Mouse (Mus musculus) hindbrain, embryonic 12.5 days (tissue): ENCODE measurements around the gene Nploc4. TPM values are rescaled to one million over a fixed set of nuclear protein-coding genes. Genes with fewer than 3 reads are reported as not detected.

Source experiments
- ATAC-seq: fragments of 200-750 bp; cut with Nextera tagmentation; 2 replicates; pipeline ENCODE4 v1.8.0; 2017; ENCODE audit warnings: moderate TSS enrichment; ENCODE audit not compliant: low FRiP score
- H3K27ac ChIP-seq: fragments of 300-500 bp; sonication (generic); 2 replicates; pipeline ENCODE4 v1.5.1; 2016; ENCODE audit warnings: mild to moderate bottlenecking
- H3K27me3 ChIP-seq: fragments of 300-500 bp; sonication (generic); 2 replicates; pipeline ENCODE4 v1.6.1; 2016; ENCODE audit warnings: mild to moderate bottlenecking
- H3K36me3 ChIP-seq: fragments of 300-500 bp; sonication (generic); 2 replicates; pipeline ENCODE4 v1.6.1; 2016; ENCODE audit warnings: mild to moderate bottlenecking
- H3K4me1 ChIP-seq: fragments of 300-500 bp; sonication (generic); 2 replicates; pipeline ENCODE4 v1.6.1; 2016
- H3K4me2 ChIP-seq: fragments of 300-500 bp; sonication (generic); replicated peaks from 2 replicates; pipeline ENCODE4 v1.6.1; 2016; ENCODE audit warnings: mild to moderate bottlenecking
- H3K4me3 ChIP-seq: fragments of 300-500 bp; sonication (generic); 2 replicates; pipeline ENCODE4 v1.5.1; 2016; ENCODE audit warnings: mild to moderate bottlenecking
- H3K9ac ChIP-seq: fragments of 300-500 bp; sonication (generic); 2 replicates; pipeline ENCODE4 v1.6.1; 2016; ENCODE audit warnings: mild to moderate bottlenecking, moderate library complexity
- H3K9me3 ChIP-seq: fragments of 300-500 bp; sonication (generic); replicated peaks from 2 replicates; pipeline ENCODE4 v1.6.1; 2016; ENCODE audit warnings: mild to moderate bottlenecking
- WGBS: fragments of 180-500 bp; shearing (Covaris S2); methylation state at CpG from one replicate; pipeline ENCODE4 v1.1.7; 2016; 5-methylcytosine and 5-hydroxymethylcytosine counted together
- polyA plus RNA-seq: library from polyadenylated mRNA; unstranded; fragments of >200 nt; fragmentation: Nextera tagmentation; extraction: Ambion mirVana; gene quantifications from 2 replicates; pipeline ENCODE4 v1.2.1, GENCODE M21; 2016

The Nploc4 gene
- polyA plus RNA-seq, 1 experiment from 2014 or later = 51.5 TPM

- Histone ChIP-seq H3K4me1 (no peaks in the 10 kb centered on the region), H3K27me3 (no peaks in the 10 kb centered on the region), H3K4me3 (no peak overlapping the region), H3K9me3 (no peaks in the 10 kb centered on the region), H3K9ac (no peak overlapping the region), H3K27ac (no peak overlapping the region), H3K4me2 (no peak overlapping the region), H3K36me3 (peaks cover 62% of the 10 kb centered on the region)
- no peak for ATAC-seq
- 93% methylated on average over 9 of the region's 9 CpGs for WGBS
These were observed 48.9 kb downstream of the Nploc4 start for GRCm38 (mm10) chr11:120388580-120388979.

DNA sequence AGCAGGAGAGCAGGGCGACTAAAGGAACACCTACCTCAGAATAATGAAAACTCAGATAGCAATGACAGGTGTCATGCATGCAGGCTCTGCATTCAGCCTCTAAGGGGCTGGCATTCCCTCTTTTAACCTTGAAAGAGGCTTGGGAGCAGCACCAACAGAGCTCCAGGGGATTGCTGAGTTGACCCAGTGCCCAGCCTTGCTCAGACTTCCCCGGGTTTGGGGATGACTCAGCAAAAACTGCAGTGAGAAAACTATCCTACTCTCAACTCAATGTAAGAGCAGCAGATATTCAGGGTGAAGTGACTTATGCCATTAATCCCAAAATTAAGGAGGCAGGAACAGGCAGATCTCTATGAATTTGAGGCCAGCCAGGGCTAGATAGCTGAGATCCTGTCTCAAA, 50.4 kb downstream of the Nploc4 start:
- H3K4me2 ChIP-seq = no peak overlapping the region
- no peaks in the 10 kb centered on the region for H3K4me1 ChIP-seq
- ATAC-seq = no peak
- no peak overlapping the region for H3K27ac ChIP-seq
- no peaks in the 10 kb centered on the region for H3K27me3 ChIP-seq
- no peak overlapping the region for H3K4me3 ChIP-seq
- 83% methylated on average over 2 of the region's 2 CpGs for WGBS
- H3K36me3 ChIP-seq = peaks cover 61% of the 10 kb centered on the region
- no peaks in the 10 kb centered on the region for H3K9me3 ChIP-seq
- H3K9ac ChIP-seq = no peak overlapping the region

- Histone ChIP-seq H3K9ac (no peak overlapping the region), H3K4me1 (no peaks in the 10 kb centered on the region), H3K4me3 (no peak overlapping the region), H3K4me2 (no peak overlapping the region), H3K9me3 (no peaks in the 10 kb centered on the region), H3K27me3 (no peaks in the 10 kb centered on the region), H3K27ac (no peak overlapping the region), H3K36me3 (peaks cover 65% of the 10 kb centered on the region)
- 97% methylated on average over 6 of the region's 6 CpGs for whole genome bisulfite sequencing
- ATAC-seq = no peak
These were observed 50.9 kb downstream of the Nploc4 start for GRCm38 (mm10) chr11:120386632-120387031.

- ATAC-seq = no peak
- peaks cover 67% of the 10 kb centered on the region for H3K36me3 ChIP-seq
- H3K9ac ChIP-seq = no peak overlapping the region
- H3K27ac ChIP-seq = no peak overlapping the region
- H3K9me3 ChIP-seq = no peaks in the 10 kb centered on the region
- H3K4me3 ChIP-seq = no peak overlapping the region
- 96% methylated on average over 9 of the region's 9 CpGs for WGBS
- peaks cover 16% of the 10 kb centered on the region for H3K4me1 ChIP-seq
- H3K4me2 ChIP-seq = no peak overlapping the region
- no peaks in the 10 kb centered on the region for H3K27me3 ChIP-seq
These were observed 55.0 kb downstream of the Nploc4 start for GRCm38 (mm10) chr11:120382509-120382908.

DNA sequence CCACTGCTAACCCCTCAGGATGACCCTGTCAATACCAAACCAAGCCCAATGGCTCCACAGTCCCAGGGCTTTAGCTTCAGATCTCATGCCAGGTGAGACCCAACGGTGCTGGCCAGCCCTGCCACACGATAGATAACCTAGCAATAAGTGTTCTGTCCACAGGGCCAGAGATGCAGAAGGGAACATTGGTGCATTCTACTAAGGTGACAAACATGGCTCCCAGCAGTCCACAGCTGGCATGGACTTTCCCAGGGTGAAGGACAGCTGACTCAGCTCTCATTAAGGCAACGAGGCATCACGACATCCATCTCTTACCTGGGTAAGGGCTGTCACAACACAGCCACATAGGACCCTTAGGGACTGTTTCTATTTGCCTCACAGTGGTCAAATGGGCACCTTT, 56.4 kb downstream of the Nploc4 start:
- no peaks in the 10 kb centered on the region for H3K27me3 ChIP-seq
- ATAC-seq = no peak
- no peaks in the 10 kb centered on the region for H3K9me3 ChIP-seq
- no peak overlapping the region for H3K27ac ChIP-seq
- no peak overlapping the region for H3K4me3 ChIP-seq
- H3K4me2 ChIP-seq = no peak overlapping the region
- H3K4me1 ChIP-seq = peaks cover 25% of the 10 kb centered on the region
- 91% methylated on average over 4 of the region's 4 CpGs for WGBS
- H3K9ac ChIP-seq = no peak overlapping the region
- peaks cover 69% of the 10 kb centered on the region for H3K36me3 ChIP-seq

DNA sequence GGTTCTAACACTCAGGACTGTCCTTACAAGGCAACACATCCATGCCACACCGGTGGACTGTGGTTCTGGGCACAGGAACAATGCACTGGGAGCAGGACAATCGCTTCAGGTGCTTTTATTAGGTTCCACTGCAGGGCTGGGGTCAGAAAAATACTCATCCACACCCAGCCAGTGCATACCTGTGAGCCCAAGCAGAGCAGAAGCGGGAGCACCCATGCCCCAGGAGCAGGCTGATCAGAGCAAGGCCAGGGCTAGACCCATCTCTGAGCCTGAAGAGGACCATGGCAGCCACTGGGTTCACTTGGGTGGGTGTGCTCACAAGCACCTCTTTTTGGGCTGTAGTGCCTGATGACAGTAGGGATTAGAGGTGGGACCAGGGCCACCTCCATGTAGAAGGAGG, 57.2 kb downstream of the Nploc4 start:
- Histone ChIP-seq H3K9ac (no peak overlapping the region), H3K4me3 (no peak overlapping the region), H3K4me1 (peaks cover 25% of the 10 kb centered on the region), H3K27ac (no peak overlapping the region), H3K9me3 (no peaks in the 10 kb centered on the region), H3K27me3 (no peaks in the 10 kb centered on the region), H3K4me2 (no peak overlapping the region), H3K36me3 (peaks cover 68% of the 10 kb centered on the region)
- no peak for ATAC-seq
- 94% methylated on average over 3 of the region's 3 CpGs for WGBS

DNA sequence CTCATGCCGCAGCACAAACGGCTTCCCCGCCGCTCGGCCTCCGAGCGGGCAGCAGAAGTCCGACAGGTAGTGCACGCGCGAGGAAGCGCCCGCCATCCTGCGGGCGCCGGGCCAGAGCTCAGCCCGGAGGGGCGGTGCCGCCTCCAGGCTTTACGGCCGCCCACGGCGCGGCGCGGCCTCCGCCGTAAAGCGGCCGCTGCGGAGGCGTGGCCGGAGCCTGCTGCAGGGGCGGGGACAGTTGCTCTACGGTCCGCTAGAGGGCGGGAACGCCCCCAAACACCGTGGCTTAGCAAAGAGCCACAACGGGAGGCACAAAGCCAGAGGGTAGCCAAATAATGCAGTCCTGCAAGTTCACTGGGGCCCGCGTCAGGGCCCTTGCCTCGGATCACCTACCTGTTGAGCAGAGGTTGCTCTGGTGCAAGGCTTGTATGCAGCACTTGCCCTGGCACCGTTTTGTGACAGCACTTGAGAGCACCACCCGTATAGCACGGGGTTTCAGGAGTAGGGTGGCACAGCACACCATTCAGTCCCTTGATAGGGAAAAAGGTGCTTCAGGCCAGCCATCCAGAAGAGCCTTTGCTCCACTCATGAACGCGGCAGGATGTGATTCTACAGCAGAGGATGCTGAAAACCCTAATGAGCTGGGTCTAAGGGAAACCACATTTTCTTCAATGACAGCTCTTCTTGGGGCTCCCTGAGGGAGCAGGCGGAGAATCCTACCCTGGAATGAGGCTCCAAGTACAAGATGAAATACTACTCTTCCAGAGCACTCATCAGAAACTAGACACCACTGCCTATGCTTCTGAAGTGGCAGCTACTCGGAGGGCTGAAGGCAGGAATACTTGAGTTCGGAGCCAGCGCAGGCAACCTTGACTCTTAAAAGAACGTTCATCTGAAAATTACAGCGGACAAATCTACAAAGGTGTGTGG, 58.6 kb downstream of the Nploc4 start, which contains the start of gene Faap100:
TSS of gene Faap100 (minus strand) at position 154 of the 930 bp plus-strand sequence.
- 10% methylated on average over 54 of the region's 54 CpGs for WGBS
- peaks cover 68% of the 10 kb centered on the region for H3K36me3 ChIP-seq

GRCm38 (mm10) chr11:120378031-120378610, 59.4 kb downstream of the Nploc4 start:
- 4% methylated on average over 35 of the region's 40 CpGs for WGBS
- Histone ChIP-seq H3K4me1 (peaks cover 25% of the 10 kb centered on the region), H3K27ac (peak overlapping the region; percentile 77), H3K9me3 (no peaks in the 10 kb centered on the region), H3K27me3 (no peaks in the 10 kb centered on the region), H3K4me3 (peak overlapping the region; percentile 83), H3K9ac (peak overlapping the region; percentile 89), H3K36me3 (peaks cover 68% of the 10 kb centered on the region), H3K4me2 (peak overlapping the region; percentile 95)
- peak; percentile 46 for ATAC-seq

More for the DNA sequence above, 58.6 kb downstream of the Nploc4 start, which contains the start of gene Faap100:
- Histone ChIP-seq H3K4me1 (peaks cover 25% of the 10 kb centered on the region), H3K4me2 (peak within 1 kb of the TSS; percentile 95), H3K27me3 (no peaks in the 10 kb centered on the region), H3K9me3 (no peaks in the 10 kb centered on the region), H3K4me3 (peak within 1 kb of the TSS; percentile 83), H3K27ac (peak within 1 kb of the TSS; percentile 77), H3K9ac (peak within 1 kb of the TSS; percentile 89)
- peak; percentile 90 for ATAC-seq

- Histone ChIP-seq H3K4me2 (peak overlapping the region; percentile 95), H3K36me3 (peaks cover 69% of the 10 kb centered on the region), H3K4me3 (peak overlapping the region; percentile 83), H3K9ac (peak overlapping the region; percentile 89), H3K27me3 (no peaks in the 10 kb centered on the region), H3K27ac (0 out of 2 replicates have a peak overlapping the region, but pooled peaks have one; percentile 12), H3K9me3 (no peaks in the 10 kb centered on the region), H3K4me1 (peaks cover 25% of the 10 kb centered on the region)
- WGBS = 73% methylated on average over 10 of the region's 10 CpGs
- no peak for ATAC-seq
These were observed 60.2 kb downstream of the Nploc4 start for GRCm38 (mm10) chr11:120377337-120377736.

- no peaks in the 10 kb centered on the region for H3K27me3 ChIP-seq
- H3K4me2 ChIP-seq = peak overlapping the region; percentile 95; the same call in 1 of the 2 replicates
- ATAC-seq = no peak
- 90% methylated on average over 17 of the region's 17 CpGs for WGBS
- no peak overlapping the region for H3K27ac ChIP-seq
- H3K36me3 ChIP-seq = peaks cover 69% of the 10 kb centered on the region
- H3K4me3 ChIP-seq = no peak overlapping the region
- H3K9ac ChIP-seq = peak overlapping the region; percentile 89; the same call in 1 of the 2 replicates
- H3K9me3 ChIP-seq = no peaks in the 10 kb centered on the region
- H3K4me1 ChIP-seq = peaks cover 25% of the 10 kb centered on the region
These were observed 61.0 kb downstream of the Nploc4 start for GRCm38 (mm10) chr11:120376302-120377160.

GRCm38 (mm10) chr11:120375324-120375723, 62.2 kb downstream of the Nploc4 start:
- Histone ChIP-seq H3K36me3 (peaks cover 69% of the 10 kb centered on the region), H3K4me3 (no peak overlapping the region), H3K4me1 (peaks cover 25% of the 10 kb centered on the region), H3K27me3 (no peaks in the 10 kb centered on the region), H3K9me3 (no peaks in the 10 kb centered on the region), H3K4me2 (no peak overlapping the region), H3K9ac (no peak overlapping the region), H3K27ac (no peak overlapping the region)
- 94% methylated on average over 10 of the region's 10 CpGs for WGBS
- no peak for ATAC-seq
